Mouse (Mus musculus) cortical plate, adult 2 months (tissue): ENCODE measurements at regions not wholly inside any gene's neighbourhood (a gene's known extent, or its start where the extent isn't known, plus 50 kb on each side); places are given as distances from the start of the nearest gene placed in this dataset.

ENCODE experiments used
- H3K27ac ChIP-seq: fragments of 200-500 bp; 2 replicates; pipeline ENCODE4 v1.5.1; 2012; ENCODE audit warnings: low read length, control low read depth, inconsistent platforms; ENCODE audit not compliant: insufficient read depth
- H3K4me1 ChIP-seq: fragments of 200-500 bp; 2 replicates; pipeline ENCODE4 v1.6.1; 2011; ENCODE audit warnings: low read length; ENCODE audit not compliant: control insufficient read depth, insufficient read depth
- H3K4me3 ChIP-seq: fragments of 200-500 bp; 2 replicates; pipeline ENCODE4 v1.5.1; 2011; ENCODE audit warnings: mild to moderate bottlenecking, low read length, control low read depth; ENCODE audit not compliant: insufficient read depth
- CTCF ChIP-seq: fragments of 200-500 bp; IDR thresholded peaks from 2 replicates; pipeline ENCODE4 v1.5.1; 2011; ENCODE audit warnings: mild to moderate bottlenecking, control low read depth, low read length; ENCODE audit not compliant: insufficient read depth; ENCODE audit errors: extremely low read depth
- POLR2A ChIP-seq: fragments of 200-500 bp; IDR thresholded peaks from 2 replicates; pipeline ENCODE4 v1.6.1; 2011; ENCODE audit warnings: mild to moderate bottlenecking, low read length, control low read depth; ENCODE audit not compliant: insufficient read depth; ENCODE audit errors: extremely low read depth

DNA sequence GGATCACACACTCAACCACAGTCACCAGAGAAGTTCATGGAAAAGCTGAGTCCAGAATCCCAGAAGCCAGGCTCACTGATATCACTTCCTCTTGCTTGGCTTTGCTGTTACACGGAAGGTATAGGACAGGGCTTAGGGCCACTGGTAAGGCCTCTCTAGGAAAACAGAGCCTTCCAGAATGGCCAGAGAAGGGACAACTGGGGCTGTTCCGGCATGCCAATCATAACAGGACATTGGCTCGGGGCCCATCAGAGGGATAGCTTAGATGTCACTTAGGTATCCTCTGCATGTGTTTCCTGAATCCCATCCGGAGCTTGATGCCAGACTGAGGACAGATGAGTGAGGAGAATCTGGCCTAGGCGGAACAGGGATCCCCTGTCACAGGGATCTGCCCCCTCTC is 63.7 kb downstream of the Efnb1 start:
- TF ChIP-seq CTCF (no peak), POLR2A (no peak)
- Histone ChIP-seq H3K4me3 (no peak overlapping the region), H3K4me1 (no peaks in the 10 kb centered on the region), H3K27ac (no peak overlapping the region)

GRCm38 (mm10) chrX:99198961-99199631 is 63.2 kb downstream of the Efnb1 start:
- Histone ChIP-seq H3K4me1 (no peaks in the 10 kb centered on the region), H3K4me3 (peak overlapping the region; percentile 23; the same call in 1 of the 2 replicates), H3K27ac (peak overlapping the region; percentile 14; the same call in 1 of the 2 replicates)
- TF ChIP-seq POLR2A (no peak), CTCF (no peak)
